Mouse (Mus musculus): ENCODE data around the gene Ephb6.

DNA sequence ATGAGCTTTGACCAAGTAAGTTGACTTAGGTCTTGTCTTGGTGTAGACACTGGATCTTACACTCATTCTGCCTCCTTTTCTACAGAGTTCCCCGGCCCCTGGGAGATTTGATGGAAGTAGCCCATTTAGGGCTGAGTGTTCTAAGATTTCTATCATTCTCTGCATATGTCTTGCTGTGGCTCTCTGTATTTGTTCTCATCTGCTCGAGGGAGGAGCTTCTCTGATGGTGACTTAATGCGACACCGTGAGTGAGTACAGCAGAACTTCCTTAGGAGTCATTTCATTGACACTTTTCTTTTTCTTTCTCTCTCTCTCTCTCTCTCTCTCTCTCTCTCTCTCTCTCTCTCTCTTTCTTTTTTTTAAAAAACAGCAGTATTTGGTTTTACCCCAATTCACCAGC is 38.3 kb upstream of the Ephb6 start:
- TF ChIP-seq CTCF (IDR thresholded peaks at IDR 0.05; ENCODE audit: low read depth) (no peak), EP300 (IDR thresholded peaks at IDR 0.05; ENCODE audit: low read depth) (no peak)
